Mouse (Mus musculus): ENCODE measurements around the gene Fgb. TPM values are rescaled to one million over a fixed set of nuclear protein-coding genes. Genes with fewer than 3 reads are reported as not detected.

Fgb gene
- total RNA-seq, 4 experiments from 2014 or later = not detected

DNA sequence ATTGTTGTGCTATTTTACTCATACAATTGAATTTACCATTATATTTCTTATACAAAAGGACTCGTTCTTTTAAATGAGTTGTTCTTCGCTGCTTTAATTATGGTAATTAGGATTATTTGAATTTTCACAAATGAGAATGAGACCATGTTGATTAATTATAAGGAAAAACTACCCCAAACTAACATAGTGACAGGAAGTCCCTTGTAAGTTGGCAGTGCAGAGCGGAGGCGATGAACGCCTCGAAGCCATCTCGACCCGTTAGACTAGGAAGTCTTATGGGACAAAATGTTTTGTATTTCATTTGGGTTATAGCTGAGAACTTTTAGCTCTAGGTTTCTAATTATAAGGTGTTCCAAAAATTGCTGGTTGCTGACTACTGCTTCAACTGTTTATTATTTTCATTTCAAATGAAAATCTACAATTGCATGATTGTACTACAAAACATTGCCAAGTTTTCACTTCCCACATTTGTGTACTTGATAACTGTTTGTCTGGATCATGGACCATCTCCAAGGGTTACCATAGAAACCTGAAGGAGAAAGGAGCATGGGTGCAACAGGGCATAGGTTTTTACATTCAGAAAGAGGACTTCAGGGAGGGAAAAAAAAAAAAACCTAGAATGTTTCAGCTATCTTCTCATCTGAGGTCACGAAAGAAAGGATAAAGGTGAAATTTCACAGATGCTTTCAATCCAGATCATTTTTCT, 22.0 kb downstream of the Fgb start:
- no peak for DNase-seq (ENCODE audit: low spot score in 2 of 2)

DNA sequence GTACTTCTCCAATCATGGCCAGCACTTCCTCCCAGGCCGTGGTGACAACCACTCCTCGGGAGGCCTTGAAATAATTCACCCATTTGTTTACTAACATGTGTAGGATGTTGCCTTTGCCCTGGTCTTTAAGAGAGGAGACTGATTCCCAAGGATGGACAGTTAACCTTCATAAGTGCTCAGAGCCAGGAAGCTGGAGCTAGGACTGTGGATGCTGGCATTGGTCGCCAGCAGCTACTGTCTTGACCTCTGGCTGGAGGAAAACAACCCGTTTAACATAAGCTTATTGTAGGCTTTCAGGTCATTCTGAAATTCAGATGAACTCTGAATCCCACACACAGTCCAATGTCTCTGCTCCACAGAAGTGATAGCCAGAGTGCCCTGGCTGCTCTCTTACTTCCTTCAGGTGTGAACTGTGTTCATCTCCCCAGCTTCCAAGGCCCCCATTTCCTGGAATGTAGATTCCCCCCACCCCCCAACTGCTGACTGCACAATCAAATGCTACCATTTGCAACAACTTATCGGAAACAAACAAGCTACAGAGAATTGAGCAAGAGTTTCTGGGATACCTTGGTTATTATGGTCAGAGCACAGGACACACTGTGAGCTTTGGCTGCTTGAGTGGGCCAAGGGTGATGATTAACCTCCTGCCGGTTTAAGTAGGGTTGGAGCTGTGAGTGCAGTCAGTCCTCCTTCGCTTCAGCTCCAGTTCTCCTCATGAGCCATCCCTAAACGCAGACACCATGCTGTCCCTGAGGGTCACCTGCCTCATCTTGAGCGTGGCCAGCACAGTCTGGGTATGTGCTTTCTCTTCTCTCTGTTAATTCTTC, 24.0 kb downstream of the Fgb start, which contains the start of gene Fga:
Gene Fga, plus strand, starts transcription at position 602 of the 827 bp plus-strand sequence.
- no peak for DNase-seq (ENCODE audit: low spot score in 2 of 2)

DNA sequence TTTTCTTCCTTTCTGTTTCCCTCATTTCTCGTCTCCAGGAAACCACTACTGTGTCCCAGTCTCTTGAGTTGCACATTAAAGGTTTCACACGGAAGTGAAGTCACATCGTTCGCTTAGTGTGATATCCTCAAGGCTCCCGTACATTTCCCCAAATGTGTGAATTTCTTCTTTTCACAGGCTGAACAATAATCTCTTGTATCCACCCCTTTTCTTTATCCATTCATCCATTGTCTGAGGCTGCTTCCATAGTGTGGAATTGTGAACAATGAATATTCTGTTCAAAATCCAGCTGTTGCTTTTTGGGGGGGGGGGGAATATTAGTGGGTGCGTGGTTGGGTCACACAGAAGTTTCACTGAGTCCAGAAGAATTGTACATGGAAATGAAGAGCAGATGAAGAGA, 24.6 kb downstream of the Fgb start:
- DNase-seq (ENCODE audit: low spot score in 2 of 2) = no peak

DNA sequence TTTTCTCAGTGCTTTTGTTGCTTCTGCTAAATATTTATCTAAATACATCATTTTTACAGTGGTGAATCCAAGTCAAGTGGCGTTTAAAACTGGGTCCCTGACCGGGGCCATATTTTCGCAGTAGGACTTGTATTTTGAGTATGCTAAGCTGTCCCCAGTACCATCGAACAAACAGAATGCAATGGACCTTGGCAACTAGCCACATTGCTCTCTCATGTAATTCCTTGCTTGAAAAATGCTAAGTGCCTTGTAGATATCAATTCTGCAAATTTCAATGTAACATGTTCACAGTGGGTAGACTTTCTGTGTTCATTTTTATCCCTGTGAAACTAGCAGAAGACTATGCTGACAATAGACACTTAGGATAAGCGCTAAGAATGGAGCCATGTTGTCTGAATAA, 28.5 kb downstream of the Fgb start:
- DNase-seq (ENCODE audit: low spot score in 2 of 2) = no peak

DNA sequence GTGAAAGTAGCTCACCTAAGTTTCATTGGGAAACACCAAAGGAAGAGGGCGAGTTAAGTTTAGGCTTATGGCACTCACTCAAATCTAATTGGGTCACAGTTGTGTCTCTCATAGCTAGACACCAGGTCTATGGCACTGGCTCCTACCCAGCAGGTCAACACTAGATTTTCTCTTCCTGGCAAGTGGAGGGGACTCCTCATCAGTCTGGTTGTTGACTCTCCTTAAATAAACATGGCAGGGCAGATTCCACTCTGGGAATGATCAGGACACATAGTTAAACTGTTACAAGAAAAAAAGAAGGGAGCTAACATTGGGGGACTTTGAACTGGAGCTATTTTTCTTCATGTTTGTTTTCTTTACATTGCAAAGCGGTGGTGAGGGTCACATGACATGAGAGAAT, 29.3 kb downstream of the Fgb start:
- no peak for DNase-seq (ENCODE audit: low spot score in 2 of 2)

DNA sequence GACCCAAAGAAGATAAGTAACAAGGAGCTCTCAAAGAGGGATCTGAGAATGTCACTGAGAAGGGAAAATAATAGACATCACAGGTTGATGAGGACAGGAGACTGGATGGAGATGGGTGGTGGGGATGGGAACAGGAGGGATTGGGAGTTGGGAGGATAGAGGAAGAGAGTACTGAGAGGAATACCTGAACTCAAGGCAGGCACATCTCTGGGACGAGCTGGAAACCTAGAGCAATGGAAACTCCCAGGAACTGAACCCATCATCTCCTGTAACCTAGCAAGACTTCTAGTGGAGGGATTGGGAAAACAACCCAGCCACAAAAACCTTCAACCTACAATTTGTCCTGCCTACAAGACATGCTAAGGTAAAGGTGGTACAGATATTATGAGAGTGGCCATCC, 33.4 kb downstream of the Fgb start:
- no peak for DNase-seq (ENCODE audit: low spot score in 2 of 2)

DNA sequence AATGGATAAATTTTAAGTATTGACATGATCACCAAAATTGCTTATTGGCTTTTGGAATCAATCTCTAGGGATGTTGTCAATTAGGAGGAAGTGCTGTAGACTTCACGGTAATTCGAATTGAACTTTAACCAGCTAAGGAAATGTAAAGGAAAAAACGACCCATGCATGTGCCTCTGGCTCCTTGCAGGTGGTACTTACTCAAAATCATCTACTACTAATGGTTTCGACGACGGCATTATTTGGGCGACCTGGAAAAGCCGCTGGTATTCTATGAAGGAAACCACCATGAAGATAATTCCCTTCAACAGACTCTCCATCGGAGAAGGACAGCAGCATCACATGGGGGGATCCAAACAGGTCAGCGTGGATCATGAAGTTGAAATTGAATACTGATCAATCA, 35.7 kb downstream of the Fgb start:
- no peak for DNase-seq (ENCODE audit: low spot score in 2 of 2)

DNA sequence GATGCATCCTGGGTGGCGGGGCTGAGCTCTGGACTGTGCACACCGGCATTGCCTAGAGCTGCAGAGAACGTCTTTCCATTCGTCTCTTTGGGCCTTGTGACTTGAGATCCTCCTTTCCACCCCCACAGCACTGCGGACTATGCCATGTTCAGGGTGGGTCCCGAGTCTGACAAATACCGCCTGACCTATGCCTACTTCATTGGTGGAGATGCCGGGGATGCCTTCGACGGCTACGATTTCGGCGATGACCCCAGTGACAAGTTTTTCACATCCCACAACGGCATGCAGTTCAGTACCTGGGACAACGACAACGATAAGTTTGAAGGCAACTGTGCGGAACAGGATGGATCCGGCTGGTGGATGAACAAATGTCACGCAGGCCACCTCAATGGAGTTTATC, 37.0 kb downstream of the Fgb start:
- no peak for DNase-seq (ENCODE audit: low spot score in 2 of 2)

DNA sequence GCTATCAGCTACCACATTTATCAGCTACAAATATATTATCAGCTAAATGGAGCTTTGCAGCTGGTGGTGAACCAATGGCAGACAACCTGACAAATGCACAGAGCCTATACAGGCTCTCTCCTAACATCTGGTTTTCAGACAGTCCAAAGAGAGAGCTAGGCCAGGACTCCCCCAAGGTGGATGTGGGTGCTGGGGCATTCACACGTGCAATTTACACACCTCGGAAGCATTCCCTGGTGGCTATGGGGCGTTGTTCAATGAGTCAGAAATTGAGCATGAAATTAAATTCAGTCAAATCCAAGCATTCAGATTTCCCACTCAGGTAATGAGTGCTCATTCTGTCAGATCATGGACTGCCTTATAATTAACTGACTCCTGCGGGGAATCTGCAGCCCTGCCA, 38.1 kb downstream of the Fgb start:
- DNase-seq (ENCODE audit: low spot score in 2 of 2) = no peak

DNA sequence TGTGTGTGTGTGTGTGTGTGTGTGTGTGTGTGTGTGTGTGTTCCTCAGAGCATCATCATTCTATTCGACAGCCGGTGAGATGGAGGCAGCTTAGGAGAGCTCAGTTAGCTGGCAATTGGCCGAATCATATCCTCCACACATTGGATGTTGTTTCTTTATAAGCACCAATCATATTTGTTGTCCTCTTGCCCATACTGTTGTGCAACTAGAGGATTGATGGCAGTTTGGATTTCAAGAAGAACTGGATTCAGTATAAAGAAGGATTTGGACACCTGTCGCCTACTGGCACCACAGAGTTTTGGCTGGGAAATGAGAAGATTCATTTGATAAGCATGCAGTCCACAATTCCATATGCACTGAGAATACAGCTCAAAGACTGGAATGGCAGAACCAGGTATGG, 38.5 kb downstream of the Fgb start:
- no peak for DNase-seq (ENCODE audit: low spot score in 2 of 2)

DNA sequence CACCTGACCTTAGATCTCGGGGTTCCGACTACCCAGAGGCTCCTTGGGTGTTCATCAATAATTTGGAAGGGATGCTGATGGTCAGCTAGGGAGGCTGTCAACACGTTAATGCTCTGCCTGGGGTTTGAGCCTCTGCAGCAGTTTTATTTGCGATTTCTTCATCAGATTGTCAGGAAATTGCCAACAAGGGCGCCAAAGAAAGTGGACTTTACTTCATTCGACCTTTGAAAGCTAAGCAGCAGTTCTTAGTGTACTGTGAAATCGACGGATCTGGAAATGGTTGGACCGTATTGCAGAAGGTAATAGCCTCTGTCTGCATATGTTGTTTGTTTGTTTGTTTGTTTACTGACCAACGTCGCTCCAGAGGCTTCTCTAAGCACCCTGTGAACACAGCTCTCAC, 39.4 kb downstream of the Fgb start:
- DNase-seq (ENCODE audit: low spot score in 2 of 2) = no peak

DNA sequence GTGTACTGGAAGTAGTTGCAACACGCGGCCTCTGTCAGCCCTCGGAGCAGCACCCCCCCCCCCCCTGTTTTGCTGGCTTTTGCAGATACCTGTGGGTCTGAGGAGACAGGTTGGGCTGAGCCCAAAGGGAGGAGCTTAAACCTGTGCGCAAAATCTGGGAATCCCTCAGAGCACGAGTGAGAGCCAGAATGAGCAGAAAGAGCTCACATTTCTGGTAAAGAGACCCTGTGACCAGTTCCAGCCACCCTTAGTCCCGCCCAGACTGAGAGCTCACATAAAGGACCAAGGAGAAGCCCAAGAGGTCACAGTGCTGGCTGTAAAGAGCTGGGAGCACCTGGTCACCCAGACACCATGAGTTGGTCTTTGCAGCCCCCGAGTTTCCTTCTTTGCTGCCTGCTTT, 42.1 kb downstream of the Fgb start, which contains the start of gene Fgg:
Gene Fgg, plus strand, starts transcription at position 168 of the 400 bp plus-strand sequence.
- DNase-seq (ENCODE audit: low spot score in 2 of 2) = no peak

DNA sequence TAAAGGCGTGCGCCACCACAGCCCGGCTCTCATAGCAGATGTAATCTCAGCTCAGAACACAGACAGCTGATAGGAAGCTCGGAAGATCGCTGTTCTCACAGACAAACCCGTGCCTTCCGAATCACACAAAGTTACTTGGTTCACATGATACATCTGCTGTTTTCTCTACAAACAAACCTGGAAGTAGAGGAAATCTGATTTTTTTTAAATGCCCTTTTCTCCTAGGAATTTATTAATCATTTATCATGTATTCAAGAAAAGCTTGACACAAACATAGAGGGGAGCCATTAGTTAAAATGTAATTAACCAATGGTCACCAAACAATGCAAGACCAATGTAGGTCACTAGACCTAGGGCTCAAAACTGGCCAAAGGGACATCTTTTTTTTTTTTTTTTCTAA, 44.9 kb downstream of the Fgb start:
- no peak for DNase-seq (ENCODE audit: low spot score in 2 of 2)

DNA sequence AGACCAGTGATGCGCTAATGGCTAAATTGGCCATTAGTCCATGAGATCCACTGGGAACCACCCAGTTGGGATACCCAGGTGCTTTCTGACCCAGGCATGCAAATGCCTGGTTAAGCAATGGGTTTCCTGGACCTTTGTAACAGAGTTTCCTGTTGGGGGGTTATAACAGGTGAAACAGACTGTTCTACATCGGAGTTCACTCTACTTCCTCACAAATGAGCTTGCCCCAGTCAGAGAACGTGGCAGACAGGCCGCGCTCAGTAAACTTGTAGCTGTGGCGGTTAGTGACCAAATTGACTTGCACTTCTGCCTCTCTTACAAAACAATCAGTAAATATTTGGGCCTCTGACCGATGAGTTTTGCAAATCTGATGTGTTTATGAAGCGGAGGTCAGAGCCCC, 46.6 kb downstream of the Fgb start:
- DNase-seq (ENCODE audit: low spot score in 2 of 2) = no peak

DNA sequence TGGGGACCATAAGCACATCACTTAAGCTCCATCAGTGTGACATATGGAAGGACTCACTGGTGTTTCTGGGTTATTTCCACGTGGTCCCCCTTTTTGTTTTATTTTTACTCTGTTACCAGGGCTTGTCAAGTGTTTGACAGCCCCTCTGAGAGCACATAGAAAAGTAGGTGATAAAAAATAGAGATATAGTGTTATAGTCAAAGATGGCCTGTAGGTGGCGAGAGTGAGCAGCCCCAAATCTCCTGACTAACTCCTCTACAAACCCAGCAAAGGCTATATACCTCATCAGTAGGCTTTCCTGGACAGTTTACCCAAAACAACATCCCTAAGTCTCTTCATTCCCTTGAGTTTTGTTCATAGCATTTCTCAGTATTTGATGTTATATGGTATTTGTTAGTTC, 47.5 kb downstream of the Fgb start:
- DNase-seq (ENCODE audit: low spot score in 2 of 2) = peak in 1 of 2 experiments; percentile 23

DNA sequence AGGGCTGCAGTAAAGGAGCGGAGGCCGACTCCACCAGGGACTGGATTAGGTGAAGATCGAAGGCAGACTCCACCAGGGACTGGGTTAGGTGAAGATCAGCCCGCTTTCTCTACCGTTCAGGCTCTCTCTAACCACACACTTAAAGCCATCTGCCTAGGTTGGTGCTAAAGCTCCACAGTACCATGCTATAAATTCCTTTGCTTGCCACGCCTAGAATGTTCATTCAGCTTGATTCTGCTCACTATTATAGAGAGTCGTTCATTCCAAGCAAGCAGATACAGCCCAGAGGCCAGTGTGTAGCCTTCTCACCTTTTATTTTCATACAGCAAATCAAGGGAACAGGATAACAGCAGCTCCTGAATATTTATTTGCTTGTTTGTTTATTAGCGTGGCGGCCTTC, 49.7 kb downstream of the Fgb start:
- DNase-seq (ENCODE audit: low spot score in 2 of 2) = no peak

DNA sequence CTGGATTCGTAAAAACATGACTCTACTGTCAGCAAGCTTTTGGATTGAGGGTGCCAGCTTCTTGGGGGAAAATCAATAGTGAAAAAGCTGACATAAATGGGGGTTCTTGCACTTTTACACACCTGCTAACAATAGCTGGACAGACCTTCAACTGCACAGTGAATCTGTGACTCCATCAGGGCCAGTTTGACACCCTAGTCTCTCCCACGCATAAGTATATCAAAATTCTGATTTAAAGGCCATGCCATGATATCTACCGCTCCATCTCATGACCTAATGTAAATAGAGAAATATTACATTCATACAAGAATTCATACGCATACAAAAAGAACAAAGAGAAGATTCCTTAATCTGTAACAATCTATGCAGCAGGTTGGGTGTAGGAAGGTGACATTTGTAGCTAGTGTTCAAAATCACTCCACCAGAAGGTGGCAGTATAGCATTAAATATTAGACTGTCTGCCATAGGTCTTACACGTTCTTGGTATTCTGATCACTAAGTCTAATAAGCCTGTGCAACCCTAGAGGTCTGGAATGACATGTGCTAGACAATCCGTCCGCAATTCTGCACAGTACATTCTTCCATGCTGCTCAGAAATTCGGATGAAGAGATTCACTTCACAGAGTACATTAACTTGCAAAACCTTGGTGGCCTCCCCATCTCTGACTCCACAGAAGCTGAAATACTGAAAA, 50.7 kb downstream of the Fgb start:
- peak; percentile 38 to 54 for DNase-seq (ENCODE audit: low spot score in 2 of 2)

DNA sequence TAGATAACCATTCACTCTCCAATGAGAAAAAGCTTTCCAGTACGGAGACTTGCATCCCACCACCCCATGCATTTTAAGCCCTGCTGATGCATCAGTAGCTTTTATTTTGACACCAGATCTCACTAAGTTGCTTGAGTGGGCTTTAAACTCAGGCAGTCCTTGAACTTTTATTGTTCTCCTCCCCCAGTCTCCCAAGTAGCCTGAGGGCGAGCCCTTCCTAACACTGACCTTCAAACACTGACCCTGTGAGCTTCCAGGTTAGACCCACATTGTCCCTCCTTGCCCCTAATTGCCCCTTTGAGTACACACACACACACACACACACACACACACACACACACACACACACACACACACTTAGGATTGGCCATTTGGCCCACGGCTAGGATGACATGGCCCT, 53.0 kb downstream of the Fgb start:
- no peak for DNase-seq (ENCODE audit: low spot score in 2 of 2)

DNA sequence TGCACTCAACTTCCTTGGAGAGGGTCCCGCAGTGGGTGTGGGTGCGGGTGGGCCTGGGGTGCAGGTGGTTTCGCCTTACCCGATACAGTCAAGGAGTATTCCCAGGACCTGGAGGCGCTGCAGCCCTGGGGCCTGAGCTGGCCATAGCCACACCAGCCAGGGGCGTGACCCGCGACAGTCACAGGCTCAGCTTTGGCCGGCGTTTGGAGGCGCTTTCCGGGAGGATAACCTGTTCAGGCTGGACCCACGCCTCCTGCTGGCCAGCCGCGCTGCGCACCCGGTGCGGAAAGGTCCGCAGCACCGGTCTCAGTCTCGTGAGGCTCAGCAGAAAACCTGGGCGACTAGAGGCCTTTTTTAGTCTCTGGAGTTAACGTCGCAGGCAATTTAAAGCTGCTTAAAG, 54.3 kb downstream of the Fgb start:
- no peak for DNase-seq (ENCODE audit: low spot score in 2 of 2)

DNA sequence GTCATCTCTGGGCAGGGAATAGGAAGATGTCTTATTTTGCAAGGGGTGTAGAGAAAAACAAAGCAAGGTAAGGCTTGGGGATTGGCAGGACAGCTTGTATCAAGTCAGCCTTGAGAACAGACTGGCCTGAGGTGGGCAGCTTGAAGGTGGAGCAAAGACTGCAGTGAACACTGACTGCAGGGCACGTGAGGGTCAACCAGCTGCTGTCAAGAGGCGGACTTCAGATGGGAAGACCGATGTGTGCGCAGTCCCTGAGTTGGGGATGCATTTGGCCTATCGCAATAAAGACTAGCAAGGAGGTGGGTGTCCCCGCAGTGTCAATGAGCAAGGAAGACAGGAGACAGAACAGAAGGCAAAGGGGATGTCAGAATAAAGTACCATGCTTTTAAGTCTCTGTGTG, 56.7 kb downstream of the Fgb start:
- no peak for DNase-seq (ENCODE audit: low spot score in 2 of 2)

DNA sequence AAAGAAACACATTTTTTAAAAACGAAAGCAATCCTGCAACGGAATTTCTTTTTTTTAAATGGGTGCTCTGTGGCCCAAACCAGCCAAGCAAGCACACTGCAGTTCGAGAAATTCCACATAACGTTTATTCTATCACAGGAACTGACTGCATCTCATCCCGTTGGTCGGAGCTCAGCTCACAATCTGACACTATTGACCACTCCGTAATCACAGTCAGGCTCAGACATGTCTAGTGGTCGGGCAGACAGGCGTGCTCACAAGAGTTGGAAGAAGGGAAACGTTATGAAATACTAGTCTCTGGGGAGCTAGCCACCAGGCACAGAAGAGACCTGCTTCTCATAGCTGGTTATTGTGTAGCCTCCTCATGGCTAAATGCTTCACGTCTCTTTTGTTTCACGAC, 57.7 kb downstream of the Fgb start:
- no peak for DNase-seq (ENCODE audit: low spot score in 2 of 2)

Data from layer of hippocampus, adult 8-10 months (tissue).